Mouse (Mus musculus): ENCODE results near the gene Gm49322.

The Gm49322 gene

GRCm38 (mm10) chr10:80578911-80579310 is 26.9 kb upstream of the Gm49322 start:
- in situ Hi-C loops (cut with MboI, MseI) = loop anchor here (5.0 to 10.0 kb wide), 3 partner anchors 43 to 108 kb away; partner anchors contain the start of gene Csnk1g2 (in 1 of the 2)

GRCm38 (mm10) chr10:80583047-80583446 is 22.8 kb upstream of the Gm49322 start:
- in situ Hi-C loops (cut with MboI, MseI) = no loop called here

- in situ Hi-C loops (cut with MboI, MseI) = no loop called here
These were observed 21.8 kb upstream of the Gm49322 start for GRCm38 (mm10) chr10:80584045-80584488.

GRCm38 (mm10) chr10:80584642-80585552 is 20.9 kb upstream of the Gm49322 start:
- in situ Hi-C loops (cut with MboI, MseI) = no loop called here

- in situ Hi-C loops (cut with MboI, MseI) = no loop called here
These were observed 20.2 kb upstream of the Gm49322 start for GRCm38 (mm10) chr10:80585581-80585980.

- in situ Hi-C loops (cut with MboI, MseI) = no loop called here
These were observed 19.2 kb upstream of the Gm49322 start for GRCm38 (mm10) chr10:80586407-80587304.

- in situ Hi-C loops (cut with MboI, MseI) = no loop called here
These were observed 18.5 kb upstream of the Gm49322 start for GRCm38 (mm10) chr10:80587305-80587657.

GRCm38 (mm10) chr10:80589127-80589878 is 16.5 kb upstream of the Gm49322 start:
- in situ Hi-C loops (cut with MboI, MseI) = no loop called here

- in situ Hi-C loops (cut with MboI, MseI) = no loop called here
These were observed 15.7 kb upstream of the Gm49322 start, which contains the start of gene Abhd17a for GRCm38 (mm10) chr10:80589879-80590854. TSS of gene Abhd17a (minus strand) at chr10:80590341.

- in situ Hi-C loops (cut with MboI, MseI) = no loop called here
These were observed 9.5 kb upstream of the Gm49322 start for GRCm38 (mm10) chr10:80596318-80596717.

- in situ Hi-C loops (cut with MboI, MseI) = no loop called here
These were observed 3.0 kb upstream of the Gm49322 start, which contains the start of the genes Scamp4 and Adat3 for GRCm38 (mm10) chr10:80602698-80603325. TSS of gene Scamp4 (plus strand) at chr10:80602872. TSS of gene Adat3 (plus strand) at chr10:80602880.

GRCm38 (mm10) chr10:80603364-80603763 is 2.5 kb upstream of the Gm49322 start:
- in situ Hi-C loops (cut with MboI, MseI) = no loop called here

GRCm38 (mm10) chr10:80604001-80604509 is 1.8 kb upstream of the Gm49322 start:
- in situ Hi-C loops (cut with MboI, MseI) = no loop called here

- in situ Hi-C loops (cut with MboI, MseI) = loop anchor here in 1 of 2 experiments (5.0 kb wide), 1 partner anchor 82 kb away; no protein-coding TSS in a partner anchor
These were observed 833 bp upstream of the Gm49322 start for GRCm38 (mm10) chr10:80604988-80605387.

GRCm38 (mm10) chr10:80606306-80606705 is 485 bp downstream of the Gm49322 start:
- in situ Hi-C loops (cut with MboI, MseI) = loop anchor here in 1 of 2 experiments (5.0 kb wide), 1 partner anchor 81 kb away; no protein-coding TSS in a partner anchor

GRCm38 (mm10) chr10:80606737-80607350 is 1.0 kb downstream of the Gm49322 start:
- in situ Hi-C loops (cut with MboI, MseI) = loop anchor here in 1 of 2 experiments (5.0 kb wide), 1 partner anchor 80 kb away; no protein-coding TSS in a partner anchor

- in situ Hi-C loops (cut with MboI, MseI) = loop anchor here in 1 of 2 experiments (5.0 kb wide), 1 partner anchor 79 kb away; no protein-coding TSS in a partner anchor
These were observed 2.6 kb downstream of the Gm49322 start for GRCm38 (mm10) chr10:80608435-80608834.

- in situ Hi-C loops (cut with MboI, MseI) = loop anchor here in 1 of 2 experiments (5.0 kb wide), 1 partner anchor 78 kb away; no protein-coding TSS in a partner anchor
These were observed 3.6 kb downstream of the Gm49322 start for GRCm38 (mm10) chr10:80609269-80609924.
